Mouse (Mus musculus) hindbrain, embryonic 15.5 days (tissue): ENCODE measurements at regions not wholly inside any gene's neighbourhood (a gene's known extent, or its start where the extent isn't known, plus 50 kb on each side); places are given as distances from the start of the nearest gene placed in this dataset.

Experiments
- ATAC-seq: fragments of 200-750 bp; cut with Nextera tagmentation; 2 replicates; pipeline ENCODE4 v1.8.0; 2017; ENCODE audit warnings: low read depth, moderate number of reproducible peaks, moderate TSS enrichment; ENCODE audit not compliant: low FRiP score
- H3K27ac ChIP-seq: fragments of 300-500 bp; sonication (generic); replicated peaks from 2 replicates; pipeline ENCODE4 v1.5.1; 2015; ENCODE audit warnings: mild to moderate bottlenecking, inconsistent platforms
- H3K27me3 ChIP-seq: fragments of 300-500 bp; sonication (generic); 2 replicates; pipeline ENCODE4 v1.6.1; 2015; ENCODE audit warnings: control low read depth, inconsistent platforms
- H3K36me3 ChIP-seq: fragments of 300-500 bp; sonication (generic); 2 replicates; pipeline ENCODE4 v1.6.1; 2015; ENCODE audit warnings: control low read depth, inconsistent platforms
- H3K4me1 ChIP-seq: fragments of 300-500 bp; sonication (generic); replicated peaks from 2 replicates; pipeline ENCODE4 v1.6.1; 2015; ENCODE audit warnings: control low read depth, inconsistent platforms
- H3K4me2 ChIP-seq: fragments of 300-500 bp; sonication (generic); 2 replicates; pipeline ENCODE4 v1.6.1; 2015; ENCODE audit warnings: moderate library complexity, mild to moderate bottlenecking, inconsistent platforms
- H3K4me3 ChIP-seq: fragments of 300-500 bp; sonication (generic); 2 replicates; pipeline ENCODE4 v1.5.1; 2015; ENCODE audit warnings: mild to moderate bottlenecking, inconsistent platforms
- H3K9ac ChIP-seq: fragments of 300-500 bp; sonication (generic); 2 replicates; pipeline ENCODE4 v1.6.1; 2015; ENCODE audit warnings: inconsistent platforms
- H3K9me3 ChIP-seq: fragments of 300-500 bp; sonication (generic); 2 replicates; pipeline ENCODE4 v1.6.1; 2016; ENCODE audit warnings: control low read depth, inconsistent platforms
- WGBS: fragments of 180-500 bp; shearing (Covaris S2); methylation state at CpG from one replicate; pipeline ENCODE4 v1.1.7; 2015; 5-methylcytosine and 5-hydroxymethylcytosine counted together

- Histone ChIP-seq H3K27me3 (no peaks in the 10 kb centered on the region), H3K4me2 (no peak overlapping the region), H3K9ac (no peak overlapping the region), H3K27ac (no peak overlapping the region), H3K9me3 (no peaks in the 10 kb centered on the region), H3K4me3 (no peak overlapping the region), H3K36me3 (no peaks in the 10 kb centered on the region), H3K4me1 (no peaks in the 10 kb centered on the region)
- ATAC-seq: no peak
- 76% methylated on average over 6 of the region's 6 CpGs for WGBS
These were observed 50.8 kb upstream of the Ptpn13 start for GRCm38 (mm10) chr5:103374162-103374561.

GRCm38 (mm10) chr5:103373089-103373488, 51.9 kb upstream of the Ptpn13 start:
- WGBS: 95% methylated on average over 4 of the region's 4 CpGs
- no peaks in the 10 kb centered on the region for H3K4me1 ChIP-seq
- ATAC-seq: no peak
- no peaks in the 10 kb centered on the region for H3K36me3 ChIP-seq
- no peak overlapping the region for H3K4me3 ChIP-seq
- no peaks in the 10 kb centered on the region for H3K27me3 ChIP-seq
- H3K4me2 ChIP-seq: no peak overlapping the region
- no peak overlapping the region for H3K27ac ChIP-seq
- no peak overlapping the region for H3K9ac ChIP-seq
- no peaks in the 10 kb centered on the region for H3K9me3 ChIP-seq

- Histone ChIP-seq H3K9ac (no peak overlapping the region), H3K9me3 (no peaks in the 10 kb centered on the region), H3K27me3 (no peaks in the 10 kb centered on the region), H3K4me3 (no peak overlapping the region), H3K36me3 (no peaks in the 10 kb centered on the region), H3K4me2 (no peak overlapping the region), H3K4me1 (no peaks in the 10 kb centered on the region), H3K27ac (no peak overlapping the region)
- WGBS: 83% methylated on average over 4 of the region's 4 CpGs
- ATAC-seq: no peak
These were observed 54.5 kb upstream of the Ptpn13 start for GRCm38 (mm10) chr5:103370456-103370855.

GRCm38 (mm10) chr5:103368993-103369392, 56.0 kb upstream of the Ptpn13 start:
- 78% methylated on average over 10 of the region's 10 CpGs for WGBS
- Histone ChIP-seq H3K9me3 (no peaks in the 10 kb centered on the region), H3K36me3 (no peaks in the 10 kb centered on the region), H3K4me1 (no peaks in the 10 kb centered on the region), H3K27ac (no peak overlapping the region), H3K4me2 (no peak overlapping the region), H3K4me3 (no peak overlapping the region), H3K9ac (no peak overlapping the region), H3K27me3 (no peaks in the 10 kb centered on the region)
- ATAC-seq: no peak

GRCm38 (mm10) chr5:103367201-103367671, 57.8 kb upstream of the Ptpn13 start:
- no peak for ATAC-seq
- Histone ChIP-seq H3K36me3 (no peaks in the 10 kb centered on the region), H3K9me3 (no peaks in the 10 kb centered on the region), H3K27me3 (no peaks in the 10 kb centered on the region), H3K9ac (no peak overlapping the region), H3K4me3 (no peak overlapping the region), H3K4me1 (no peaks in the 10 kb centered on the region), H3K4me2 (no peak overlapping the region), H3K27ac (no peak overlapping the region)
- WGBS: 85% methylated on average over 12 of the region's 12 CpGs

GRCm38 (mm10) chr5:103365700-103366448, 59.1 kb upstream of the Ptpn13 start:
- Histone ChIP-seq H3K4me3 (no peak overlapping the region), H3K9me3 (no peaks in the 10 kb centered on the region), H3K9ac (no peak overlapping the region), H3K4me1 (no peaks in the 10 kb centered on the region), H3K27me3 (no peaks in the 10 kb centered on the region), H3K36me3 (no peaks in the 10 kb centered on the region), H3K27ac (no peak overlapping the region), H3K4me2 (no peak overlapping the region)
- 92% methylated on average over 19 of the region's 19 CpGs for WGBS
- ATAC-seq: no peak

- Histone ChIP-seq H3K27me3 (no peaks in the 10 kb centered on the region), H3K9me3 (no peaks in the 10 kb centered on the region), H3K36me3 (no peaks in the 10 kb centered on the region), H3K4me2 (no peak overlapping the region), H3K4me3 (no peak overlapping the region), H3K27ac (no peak overlapping the region), H3K9ac (no peak overlapping the region), H3K4me1 (no peaks in the 10 kb centered on the region)
- 80% methylated on average over 21 of the region's 21 CpGs for WGBS
- no peak for ATAC-seq
These were observed 59.9 kb upstream of the Ptpn13 start for GRCm38 (mm10) chr5:103364791-103365699.

- Histone ChIP-seq H3K4me1 (no peaks in the 10 kb centered on the region), H3K9ac (no peak overlapping the region), H3K36me3 (no peaks in the 10 kb centered on the region), H3K4me3 (no peak overlapping the region), H3K4me2 (no peak overlapping the region), H3K9me3 (no peaks in the 10 kb centered on the region), H3K27me3 (no peaks in the 10 kb centered on the region), H3K27ac (no peak overlapping the region)
- no peak for ATAC-seq
- WGBS: 84% methylated on average over 13 of the region's 13 CpGs
These were observed 64.2 kb upstream of the Ptpn13 start for GRCm38 (mm10) chr5:103360775-103361247.

- no peaks in the 10 kb centered on the region for H3K36me3 ChIP-seq
- H3K4me2 ChIP-seq: no peak overlapping the region
- no peak overlapping the region for H3K9ac ChIP-seq
- H3K9me3 ChIP-seq: no peaks in the 10 kb centered on the region
- H3K4me3 ChIP-seq: no peak overlapping the region
- ATAC-seq: no peak
- H3K27me3 ChIP-seq: no peaks in the 10 kb centered on the region
- H3K4me1 ChIP-seq: peaks cover 4% of the 10 kb centered on the region
- no peak overlapping the region for H3K27ac ChIP-seq
- WGBS: 87% methylated on average over 10 of the region's 10 CpGs
These were observed 64.6 kb upstream of the Ptpn13 start for GRCm38 (mm10) chr5:103360360-103360759.

GRCm38 (mm10) chr5:103357558-103357957, 67.4 kb upstream of the Ptpn13 start:
- ATAC-seq: no peak
- no peaks in the 10 kb centered on the region for H3K36me3 ChIP-seq
- no peaks in the 10 kb centered on the region for H3K9me3 ChIP-seq
- H3K4me2 ChIP-seq: no peak overlapping the region
- H3K9ac ChIP-seq: no peak overlapping the region
- 75% methylated on average over 5 of the region's 5 CpGs for WGBS
- H3K27ac ChIP-seq: no peak overlapping the region
- no peak overlapping the region for H3K4me3 ChIP-seq
- H3K4me1 ChIP-seq: peaks cover 6% of the 10 kb centered on the region
- no peaks in the 10 kb centered on the region for H3K27me3 ChIP-seq

GRCm38 (mm10) chr5:103356500-103356899, 68.5 kb upstream of the Ptpn13 start:
- 65% methylated on average over 6 of the region's 6 CpGs for WGBS
- peak; percentile 54; the same call in 1 of the 2 replicates for ATAC-seq

More at GRCm38 (mm10) chr5:103356500-103356899, 68.5 kb upstream of the Ptpn13 start:
- peak overlapping the region; percentile 10; the same call in 1 of the 2 replicates for H3K4me3 ChIP-seq
- no peaks in the 10 kb centered on the region for H3K27me3 ChIP-seq
- H3K4me1 ChIP-seq: peaks cover 6% of the 10 kb centered on the region
- peak overlapping the region; percentile 56 for H3K4me2 ChIP-seq
- H3K9me3 ChIP-seq: no peaks in the 10 kb centered on the region
- H3K27ac ChIP-seq: no peak overlapping the region
- H3K36me3 ChIP-seq: no peaks in the 10 kb centered on the region
- H3K9ac ChIP-seq: no peak overlapping the region
